ENCODE assay signal across 20 mouse cellular contexts in genomic region chr16:24861374-24861773, GRCm38 (mm10).
"Had no signal": no experiment of that assay in that cellular context is flagged by ENCODE, and none has a peak within 500 bp of the region (broad histone marks: within the 10 kb centered on the region; RNA-seq: fewer than 3 reads in every experiment).

No protein-coding gene starts in this region.

- H3K4me2 ChIP-seq: limb, embryonic 12.5 days; lung, embryonic 14.5 days; midbrain, embryonic 11.5 days had no signal

- H3K9ac ChIP-seq: limb, embryonic 12.5 days; liver, embryonic 14.5 days; liver, postnatal 0 days; lung, embryonic 14.5 days had no signal

- H3K4me1 ChIP-seq: limb, embryonic 12.5 days had no signal

- H3K27me3 ChIP-seq: limb, embryonic 12.5 days had no signal

- H3K9me3 ChIP-seq: limb, embryonic 12.5 days; megakaryocyte, embryonic 14.5 days had no signal

- H3K36me3 ChIP-seq: limb, embryonic 12.5 days had no signal

- DNase-seq: kidney, adult 18-20 months; kidney, adult 9 months; kidney, postnatal 14 days; kidney, postnatal 4 days; liver; liver, postnatal 0 days; lung, embryonic 14.5 days; lung, postnatal 36 days; midbrain, embryonic 14.5 days; right cerebral cortex, postnatal 14 days; right cerebral cortex, postnatal 4 days; thymus, adult 2 months; thymus, postnatal 14 days; thymus, postnatal 4 days had no signal

- ATAC-seq: liver, postnatal 0 days; lung, postnatal 0 days had no signal

- H3K4me3 ChIP-seq: limb, embryonic 12.5 days; megakaryocyte, embryonic 14.5 days had no signal

- H3K27ac ChIP-seq: limb, embryonic 12.5 days; liver, embryonic 14.5 days; stomach, postnatal 0 days had no signal
